Mouse (Mus musculus) heart, adult 18-20 months (tissue): ENCODE measurements at regions not wholly inside any gene's neighbourhood (a gene's known extent, or its start where the extent isn't known, plus 50 kb on each side); places are given as distances from the start of the nearest gene placed in this dataset.
A peak's percentile ranks its signal among the peaks of the same experiment; 100 is the strongest.

Experiments used
- DNase-seq, 2 experiments: peaks; one replicate each; pipeline ENCODE4 v3.0.0; 2021 to 2022; ENCODE audit warnings: mixed read lengths in 1 of 2

GRCm38 (mm10) chr1:33271437-33272145 is 398.0 kb downstream of the Prim2 start:
- peak; percentile 7 to 13 for DNase-seq

- no peak for DNase-seq
These were observed 400.4 kb downstream of the Prim2 start for GRCm38 (mm10) chr1:33269162-33269561.

- DNase-seq = peak; percentile 18 to 21
These were observed 403.7 kb downstream of the Prim2 start for GRCm38 (mm10) chr1:33265731-33266415.

DNA sequence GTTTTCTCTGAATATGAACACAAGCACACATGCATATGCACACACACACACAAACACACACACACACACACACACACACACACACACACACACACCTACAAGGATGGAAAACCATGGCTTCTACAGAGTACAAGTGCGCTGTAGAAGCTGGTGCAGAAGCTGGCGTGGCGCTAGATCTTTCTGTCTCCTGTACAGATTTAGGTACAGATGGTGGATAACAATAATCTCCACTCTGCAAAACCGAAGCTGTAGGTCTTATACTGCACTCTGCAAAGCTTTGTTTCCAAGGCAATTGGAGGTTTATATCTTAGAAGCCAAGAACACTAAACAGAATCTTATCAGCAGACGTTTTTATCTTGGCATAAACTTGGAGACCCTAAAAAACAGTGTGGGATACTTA is 420.1 kb downstream of the Prim2 start:
- DNase-seq = no peak

GRCm38 (mm10) chr1:33247076-33247475 is 422.5 kb downstream of the Prim2 start:
- no peak for DNase-seq

GRCm38 (mm10) chr1:33245186-33245585 is 424.4 kb downstream of the Prim2 start:
- DNase-seq = no peak

DNA sequence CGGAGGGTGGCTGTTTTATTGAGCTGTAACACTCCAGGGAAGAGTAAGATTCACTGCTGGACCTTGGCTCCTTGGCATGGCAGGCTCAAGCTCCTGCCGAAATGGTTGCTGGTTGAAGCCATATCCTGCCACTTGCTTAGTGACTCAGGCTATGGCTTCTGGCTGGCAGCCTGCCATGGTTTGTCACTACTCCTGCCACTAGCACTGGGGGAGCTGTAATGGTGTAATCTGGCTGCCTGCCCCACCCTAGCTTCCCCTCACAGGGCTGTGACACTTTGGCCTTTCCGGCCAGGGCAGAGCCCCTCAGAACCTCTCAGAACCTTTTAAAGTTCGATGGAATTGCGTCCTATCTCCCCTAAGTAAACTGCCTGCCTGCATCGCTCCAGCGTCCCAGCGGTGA is 424.9 kb downstream of the Prim2 start:
- DNase-seq = no peak

DNA sequence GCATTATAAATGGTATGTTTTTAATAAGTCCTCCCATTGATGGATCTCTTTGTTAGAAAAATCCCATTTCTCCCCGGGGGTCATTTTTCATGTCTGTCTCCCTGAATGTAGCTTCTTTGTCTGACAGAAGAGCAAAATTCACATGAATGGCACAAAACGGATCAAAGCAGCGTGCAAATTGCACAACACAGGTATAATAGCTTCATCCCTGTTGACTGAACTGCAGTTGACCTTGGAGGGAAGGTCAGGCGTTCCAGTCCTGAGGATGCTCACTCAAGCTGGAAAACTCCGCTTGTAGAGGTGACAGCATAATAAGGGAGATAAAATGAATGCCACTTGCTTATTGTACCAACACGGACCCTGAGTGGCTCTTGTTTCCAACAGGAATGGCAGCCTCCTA is 446.6 kb downstream of the Prim2 start:
- no peak for DNase-seq

DNA sequence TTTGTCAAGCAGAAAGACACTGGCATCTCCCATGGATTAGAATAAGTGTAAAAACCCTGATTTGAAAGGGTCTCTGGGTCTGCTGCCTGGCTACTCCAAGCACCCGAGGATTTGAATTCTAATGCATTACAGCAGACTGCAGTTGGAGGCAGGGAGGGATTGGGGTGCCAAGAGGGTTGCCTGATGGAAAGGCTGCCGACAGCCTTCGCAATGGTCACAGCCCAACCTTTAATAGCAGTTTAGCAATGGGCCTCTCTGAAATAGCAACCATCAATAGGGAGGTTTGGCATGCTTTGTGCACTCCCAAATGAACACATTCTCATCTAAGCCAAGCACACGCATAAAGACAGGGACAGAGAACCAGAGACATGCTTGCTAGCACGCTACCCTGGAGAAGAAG is 454.8 kb downstream of the Prim2 start:
- DNase-seq = no peak

GRCm38 (mm10) chr1:33214394-33214793 is 455.2 kb downstream of the Prim2 start:
- DNase-seq = no peak

DNA sequence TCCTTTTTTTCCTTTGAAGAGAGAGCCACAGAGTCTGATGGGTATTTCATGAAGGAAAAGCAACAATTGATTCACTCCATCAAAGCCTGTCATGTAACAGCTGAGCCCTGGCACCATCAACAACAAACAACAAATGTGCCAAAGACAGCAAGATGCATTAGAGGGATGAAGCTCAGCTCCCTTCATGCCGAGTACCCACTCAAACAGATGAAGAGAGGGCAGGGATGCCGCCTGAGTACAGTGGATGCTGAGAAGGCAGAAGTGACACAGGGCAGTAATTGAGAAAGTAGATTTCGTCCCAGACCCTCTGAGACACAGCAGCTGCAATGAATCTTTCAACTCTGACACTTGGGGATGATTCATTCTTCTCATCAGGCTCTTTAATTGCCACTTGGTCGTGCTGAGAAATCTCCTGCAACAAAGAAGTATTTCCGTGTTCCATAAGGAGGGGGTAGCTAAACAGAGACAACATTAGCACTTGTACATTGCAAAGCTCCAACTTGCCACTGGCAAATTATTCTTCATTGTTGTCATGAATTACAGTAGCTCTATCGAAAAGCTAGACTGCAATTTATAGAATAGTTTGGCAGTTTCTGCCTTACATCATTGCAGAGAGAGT is 467.9 kb downstream of the Prim2 start:
- no peak for DNase-seq

- no peak for DNase-seq
These were observed 474.5 kb downstream of the Prim2 start for GRCm38 (mm10) chr1:33195114-33195513.

DNA sequence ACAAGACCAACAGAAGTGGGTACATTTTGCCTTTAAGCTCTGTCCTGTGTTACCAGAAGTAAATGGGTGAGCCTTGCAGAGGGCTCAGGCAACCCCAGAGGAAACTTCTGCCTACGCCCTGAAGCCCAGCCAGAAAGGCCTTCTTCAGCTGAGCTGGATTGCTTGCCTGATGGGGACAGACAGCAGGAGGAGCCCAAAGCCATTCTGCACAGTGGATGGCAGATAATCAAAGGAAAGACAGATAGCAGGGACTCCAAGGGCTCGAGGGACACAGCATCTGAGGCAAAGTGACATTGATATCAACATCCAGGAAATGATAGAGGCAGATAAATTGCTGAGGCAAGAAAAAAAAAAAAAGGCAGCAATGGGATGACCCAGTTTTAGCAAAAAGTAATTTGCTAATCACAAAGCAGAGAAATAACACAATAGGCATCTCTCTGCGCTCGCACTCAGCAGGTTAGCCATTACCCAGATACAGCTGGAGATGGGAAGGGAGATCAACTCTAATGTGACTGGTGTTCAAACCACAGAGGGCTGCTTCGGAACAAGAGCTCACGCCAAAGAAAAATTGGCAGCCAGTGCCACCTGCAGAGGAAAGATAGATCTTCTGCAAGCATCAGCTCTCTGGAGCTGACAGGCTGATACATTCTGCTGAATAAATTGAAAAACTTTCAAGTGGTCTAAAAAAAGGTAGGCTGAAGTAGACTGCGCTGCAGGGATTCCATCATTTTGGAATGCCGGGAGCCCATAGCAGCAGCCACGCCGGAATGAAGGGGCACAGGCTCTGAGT is 494.8 kb downstream of the Prim2 start:
- peak in 1 of 2 experiments; percentile 9 for DNase-seq

DNA sequence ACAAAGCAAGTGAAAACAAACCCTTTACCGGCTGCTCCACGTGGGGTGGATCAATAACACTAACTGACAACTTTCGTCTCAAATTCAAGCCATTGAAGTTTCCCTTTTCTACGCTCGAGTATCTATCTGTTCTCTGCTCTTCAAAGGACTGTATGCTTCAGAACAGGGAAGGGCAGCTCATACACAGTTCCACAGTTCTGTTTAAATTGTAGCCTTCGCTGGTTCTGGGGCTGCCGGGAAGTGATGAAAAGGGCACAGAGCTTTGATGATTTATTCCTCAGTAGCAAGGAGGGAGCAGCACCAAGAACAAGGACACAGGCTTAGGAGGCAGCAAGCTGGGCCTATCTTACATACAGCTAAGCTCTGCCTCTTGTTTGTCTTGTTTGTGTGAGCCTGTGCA is 532.6 kb downstream of the Prim2 start:
- DNase-seq = no peak

DNA sequence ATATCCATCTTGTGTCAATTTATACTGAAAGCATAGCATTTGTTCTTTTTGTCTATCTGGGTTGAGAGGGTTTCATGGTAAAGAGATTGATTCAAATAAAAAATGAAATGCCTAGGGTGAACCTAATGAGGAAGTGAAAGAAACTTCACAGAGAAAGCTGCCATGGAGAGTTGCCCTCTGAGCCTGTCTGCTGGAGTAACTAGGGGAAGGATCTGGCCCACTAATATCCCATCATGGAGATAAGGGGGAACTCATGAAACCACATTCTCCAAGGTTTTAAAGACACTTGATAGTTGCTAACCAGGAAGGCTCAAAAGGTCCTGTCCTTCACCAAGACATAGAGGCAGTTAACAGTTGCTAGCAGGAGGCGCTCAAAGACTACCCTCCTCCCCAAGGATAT is 539.2 kb downstream of the Prim2 start:
- DNase-seq = no peak

DNA sequence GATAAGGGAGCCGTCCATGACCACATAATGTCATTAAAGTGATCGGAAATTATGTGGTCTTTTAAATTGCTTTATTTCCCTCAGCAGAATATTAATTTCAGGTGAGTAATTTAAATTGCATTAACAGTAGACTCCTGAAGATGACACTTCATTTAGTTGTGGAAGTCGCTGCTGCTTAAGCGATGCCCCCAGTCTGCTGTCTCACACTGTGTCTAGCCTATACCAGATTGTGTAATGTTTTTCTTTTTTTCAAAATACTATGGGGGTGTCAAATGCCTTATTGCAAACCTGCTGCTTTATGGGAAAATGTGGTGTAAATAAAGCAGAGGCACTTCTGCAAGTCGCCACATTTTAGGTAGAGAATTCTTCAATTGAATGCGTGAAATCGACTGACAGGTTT is 544.5 kb downstream of the Prim2 start:
- no peak for DNase-seq

GRCm38 (mm10) chr1:33106286-33106685 is 559.2 kb upstream of the Gm5415 start:
- DNase-seq = no peak

DNA sequence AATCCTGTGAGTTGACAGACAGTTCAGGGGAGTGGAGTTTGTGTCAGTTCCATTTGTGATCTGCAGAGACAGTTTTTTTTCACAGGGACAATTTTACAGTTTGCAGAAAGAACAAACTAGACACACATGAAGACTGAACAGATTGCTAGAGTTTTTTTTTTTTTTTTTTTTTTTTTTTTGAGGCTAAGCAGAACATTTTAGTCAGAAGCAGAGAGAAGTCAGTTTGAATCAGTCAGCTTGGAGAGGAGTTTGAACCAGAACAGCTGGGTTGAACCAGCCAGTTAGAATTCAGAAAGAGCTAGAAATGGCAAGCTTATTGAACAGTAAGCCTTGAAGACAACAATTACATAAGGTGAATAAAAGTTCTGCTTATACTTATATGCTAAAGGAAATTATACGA is 557.2 kb upstream of the Gm5415 start:
- DNase-seq = no peak

- DNase-seq = no peak
These were observed 551.0 kb upstream of the Gm5415 start for GRCm38 (mm10) chr1:33098062-33098461.

DNA sequence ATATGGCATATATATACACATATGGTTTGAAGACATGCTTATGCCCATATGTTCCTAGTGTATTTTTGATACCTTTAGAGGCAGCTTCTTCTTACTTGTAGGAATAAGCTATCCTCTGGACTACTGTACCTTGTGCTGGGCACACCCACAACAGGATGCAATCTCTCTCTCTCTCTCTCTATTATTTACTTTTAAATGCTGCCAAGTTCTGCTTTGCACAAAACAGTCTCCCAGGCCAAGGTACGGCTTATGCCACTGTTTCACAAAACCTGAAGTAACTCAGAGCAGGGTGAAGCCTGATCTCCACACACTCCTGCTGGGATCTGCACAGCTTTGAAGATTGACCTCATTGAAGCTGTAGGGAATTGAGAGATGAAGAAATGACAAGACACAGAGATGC is 549.8 kb upstream of the Gm5415 start:
- DNase-seq = no peak

- DNase-seq = no peak
These were observed 527.5 kb upstream of the Gm5415 start for GRCm38 (mm10) chr1:33074551-33074950.

GRCm38 (mm10) chr1:33058010-33058409 is 510.9 kb upstream of the Gm5415 start:
- DNase-seq = peak; percentile 49 to 65

DNA sequence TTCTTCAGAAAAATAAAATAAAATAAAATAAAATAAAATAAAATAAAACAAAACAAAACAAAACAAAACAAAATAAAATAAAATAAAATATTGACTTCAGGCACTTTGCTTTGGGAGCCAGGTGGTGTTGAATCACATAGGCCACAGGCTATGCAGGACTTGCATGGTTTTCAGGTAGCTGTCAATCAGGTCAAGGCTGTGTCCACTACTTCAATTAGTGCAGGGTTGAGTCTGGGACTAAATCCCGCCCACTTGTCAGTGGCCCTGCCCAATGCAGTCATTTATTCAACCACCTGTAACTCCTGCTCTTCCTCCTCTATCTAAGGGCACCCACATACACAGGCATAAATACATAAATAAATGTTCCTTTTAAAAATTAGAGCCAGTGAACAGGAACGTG is 497.3 kb upstream of the Gm5415 start:
- no peak for DNase-seq
